Mouse (Mus musculus): ENCODE measurements around the gene Wdr18.

The Wdr18 gene

GRCm38 (mm10) chr10:79978061-79978460, 18.1 kb downstream of the Wdr18 start:
- DNase-seq = no peak

DNA sequence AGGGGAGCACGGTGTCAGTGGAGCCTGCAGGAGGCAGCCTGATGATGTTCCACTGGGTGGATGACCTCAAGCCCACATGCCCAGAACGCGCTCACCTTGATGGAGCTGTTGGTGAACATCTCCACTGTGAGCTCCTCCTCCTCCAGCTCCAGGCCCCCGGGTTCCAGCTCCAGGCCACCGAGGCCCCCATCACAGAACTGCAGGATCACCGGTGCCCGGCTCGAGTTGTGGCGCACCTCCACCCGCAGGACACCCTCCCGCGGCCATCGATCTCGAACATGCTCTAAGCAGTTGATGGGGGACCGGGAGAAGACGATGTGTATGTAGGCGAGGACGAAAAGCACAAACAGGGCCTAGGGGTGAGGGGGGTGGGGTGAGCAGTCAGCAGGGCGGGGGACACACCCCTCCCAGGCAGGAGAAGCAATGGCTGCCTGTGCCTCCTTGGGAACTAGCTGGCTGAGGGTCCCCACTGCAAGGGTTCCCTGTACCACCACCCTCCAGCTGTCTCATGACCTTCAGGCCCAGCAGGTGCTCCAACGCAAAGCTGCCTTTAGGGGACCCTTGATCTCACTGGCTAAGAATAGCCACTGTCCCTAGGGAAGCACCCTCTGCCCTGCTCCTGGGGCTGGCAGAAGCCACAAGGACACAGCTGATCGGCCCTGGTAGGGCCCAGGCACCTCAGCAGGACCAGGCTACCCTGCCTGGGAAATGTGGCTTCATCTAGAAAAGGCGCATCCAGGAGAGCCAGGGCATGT, 19.6 kb downstream of the Wdr18 start:
- no peak for DNase-seq

DNA sequence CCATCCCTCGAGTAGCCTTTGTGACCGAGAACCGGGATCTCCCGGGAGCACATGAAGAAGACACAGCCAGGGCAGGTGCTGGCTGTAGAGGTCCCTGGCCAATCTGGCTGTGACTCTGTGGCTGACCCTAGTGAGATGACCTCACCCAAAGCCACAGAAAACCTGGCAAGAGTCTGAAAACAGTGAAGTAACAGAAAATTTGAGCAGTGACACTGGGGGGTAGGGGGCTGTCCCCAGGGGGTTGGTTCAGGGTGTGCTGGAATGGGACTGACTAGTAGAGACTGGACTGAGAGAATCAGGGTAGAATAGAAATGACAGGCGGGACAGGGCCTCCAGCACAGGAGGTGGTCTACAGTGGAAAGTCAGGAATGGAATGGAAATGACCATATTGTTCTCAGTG, 23.3 kb downstream of the Wdr18 start:
- no peak for DNase-seq

GRCm38 (mm10) chr10:79983670-79984069, 23.7 kb downstream of the Wdr18 start:
- DNase-seq = peak; percentile 85 to 91

DNA sequence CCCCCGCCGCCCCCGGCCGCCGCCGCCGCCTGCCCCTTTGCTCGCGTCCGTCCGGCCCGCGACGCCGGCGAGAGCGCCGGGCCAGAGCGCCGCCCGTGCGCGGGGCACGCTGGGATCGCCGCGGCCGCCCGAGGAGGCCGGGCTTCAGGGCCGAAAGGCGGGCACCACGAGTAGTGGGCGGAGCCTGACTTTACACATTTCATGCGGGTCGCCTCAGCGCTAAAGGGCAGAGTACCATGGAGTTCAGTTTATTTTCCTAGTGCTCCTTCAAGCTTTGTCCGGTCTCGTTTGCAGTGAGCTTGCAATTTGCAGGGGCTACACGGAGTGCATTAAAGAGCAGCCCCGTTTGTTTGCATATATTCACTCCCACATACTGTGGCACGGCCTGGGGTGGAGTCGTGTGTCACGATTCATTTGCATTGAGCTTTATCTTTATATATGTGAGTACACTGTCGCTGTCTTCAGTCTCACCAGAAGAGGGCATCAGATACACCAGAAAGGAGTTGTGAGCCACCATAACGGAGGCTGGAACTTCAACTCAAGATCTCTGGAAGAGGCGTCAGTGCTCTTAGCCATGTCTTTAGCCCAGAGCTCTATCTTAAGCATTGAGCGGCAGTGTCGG, 24.4 kb downstream of the Wdr18 start, which contains the start of gene Tmem259:
Gene Tmem259 (minus strand): TSS at position 136 of the 622 bp plus-strand sequence.
- peak; percentile 91 to 94 for DNase-seq

DNA sequence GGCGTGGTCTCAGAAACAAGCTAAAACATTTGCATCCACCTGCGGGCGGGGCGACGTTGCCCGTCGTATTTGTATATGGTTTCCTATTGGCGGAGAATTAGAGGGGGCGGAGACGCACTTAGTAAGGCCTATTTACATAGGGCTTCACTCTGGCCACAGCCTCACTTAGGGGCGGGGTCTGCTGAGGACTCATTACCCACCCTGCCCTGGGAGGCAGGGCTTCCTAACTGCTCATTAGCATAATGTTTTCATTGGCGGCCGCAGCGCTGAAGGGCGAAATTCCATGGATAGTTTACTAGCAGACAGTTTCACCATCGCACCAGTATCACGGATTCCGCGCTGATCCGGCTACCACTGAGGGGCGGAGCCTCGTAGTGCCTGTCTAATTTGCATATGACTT, 24.9 kb downstream of the Wdr18 start:
- DNase-seq = peak; percentile 97 to 100

GRCm38 (mm10) chr10:79985334-79986231, 25.6 kb downstream of the Wdr18 start:
- peak; percentile 66 to 74 for DNase-seq

- peak in 1 of 2 experiments; percentile 50 for DNase-seq
Measured at GRCm38 (mm10) chr10:79986232-79986878, 26.4 kb downstream of the Wdr18 start.

DNA sequence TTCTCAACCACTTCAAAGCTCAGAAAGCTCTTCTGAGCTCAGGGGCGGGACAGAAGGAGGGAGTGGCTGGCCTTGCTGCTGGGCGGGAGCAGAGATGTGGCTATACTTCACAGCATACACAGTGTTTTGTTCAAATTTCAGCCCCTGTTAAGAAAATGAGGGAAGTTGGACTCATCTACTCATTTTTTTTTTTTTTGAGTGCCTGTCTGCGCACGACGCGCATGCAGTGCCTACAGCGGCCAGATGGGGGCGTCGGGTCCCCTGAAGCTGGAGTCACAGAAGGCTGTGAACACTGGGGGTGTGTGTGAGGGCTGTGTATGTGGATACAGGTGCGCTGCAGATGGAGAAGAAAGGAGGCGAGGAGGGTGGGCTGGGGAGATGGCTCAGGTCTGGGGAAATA, 27.0 kb downstream of the Wdr18 start:
- DNase-seq = peak; percentile 86 to 94

DNA sequence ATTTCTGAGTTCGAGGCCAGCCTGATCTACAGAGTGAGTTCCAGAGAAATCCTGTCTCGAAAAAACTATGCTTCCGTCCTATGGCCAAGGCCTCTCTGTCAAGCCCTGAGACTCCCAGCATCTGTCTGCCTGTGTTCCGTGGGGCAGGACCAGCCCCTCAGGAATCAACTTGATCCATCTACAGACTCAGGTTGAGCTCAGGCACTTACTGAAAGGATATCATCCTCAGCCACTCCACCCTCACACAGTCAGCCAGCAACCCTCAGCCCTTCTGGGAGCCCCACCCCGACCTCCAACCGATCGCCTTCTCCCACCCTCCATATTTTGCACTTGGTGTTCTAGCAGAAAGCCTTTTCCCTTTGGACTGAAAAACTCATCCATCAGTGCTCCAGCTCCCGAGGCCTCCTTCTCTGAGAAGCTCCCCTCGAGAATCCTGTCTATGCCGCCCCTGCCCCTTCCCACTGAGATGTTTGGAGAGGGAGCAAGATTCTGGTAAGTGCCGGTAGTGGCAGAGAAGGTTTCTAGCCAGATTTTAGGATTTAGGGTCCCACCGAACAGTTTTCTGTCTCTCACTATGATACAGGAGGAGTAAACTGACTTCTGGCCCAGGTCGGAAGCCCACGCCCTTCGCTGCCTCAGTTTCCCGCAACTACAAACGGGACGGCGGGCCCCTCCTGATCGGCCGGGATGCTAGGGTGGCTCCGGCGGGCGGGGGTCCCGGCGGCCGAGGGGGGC, 28.0 kb downstream of the Wdr18 start:
- no peak for DNase-seq

DNA sequence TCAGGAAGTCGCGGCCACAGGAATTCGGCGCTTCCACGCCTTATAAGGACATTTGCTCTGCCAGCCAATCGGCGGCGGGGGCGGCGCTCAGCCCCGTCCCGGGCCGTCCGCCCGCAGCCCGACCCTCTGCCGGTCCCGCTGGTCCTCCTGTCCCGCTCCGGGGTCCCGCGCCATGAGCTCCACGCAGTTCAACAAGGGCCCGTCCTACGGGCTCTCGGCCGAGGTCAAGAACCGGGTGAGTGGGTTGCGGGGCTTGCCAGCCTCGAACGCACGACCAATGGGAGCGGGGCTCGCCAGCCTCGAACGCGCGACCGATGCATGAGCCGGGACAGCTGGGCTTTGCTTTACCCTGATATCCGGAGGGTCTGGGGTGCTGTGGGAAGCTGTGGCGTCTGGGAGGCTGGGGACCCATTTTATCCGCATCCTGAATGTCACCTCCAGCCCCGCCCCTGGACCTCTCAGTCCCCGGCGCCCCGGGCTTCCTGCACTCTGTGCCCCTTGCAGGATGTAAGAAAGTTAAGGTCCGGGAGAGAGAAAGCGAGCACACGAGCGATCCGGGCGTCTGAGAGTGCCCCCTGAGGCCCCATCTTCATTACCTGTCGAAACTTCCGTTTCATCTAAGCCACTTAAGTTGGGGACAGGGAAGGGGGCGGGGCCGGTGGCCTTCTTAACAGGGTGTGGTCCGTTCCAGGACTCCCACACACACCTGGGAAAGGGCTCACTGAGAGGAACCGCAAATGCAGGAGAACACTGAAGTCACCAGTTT, 28.7 kb downstream of the Wdr18 start, which contains the start of gene Cnn2:
Gene Cnn2 (plus strand): TSS at position 79 of the 766 bp plus-strand sequence.
- DNase-seq = peak; percentile 60 to 77

DNA sequence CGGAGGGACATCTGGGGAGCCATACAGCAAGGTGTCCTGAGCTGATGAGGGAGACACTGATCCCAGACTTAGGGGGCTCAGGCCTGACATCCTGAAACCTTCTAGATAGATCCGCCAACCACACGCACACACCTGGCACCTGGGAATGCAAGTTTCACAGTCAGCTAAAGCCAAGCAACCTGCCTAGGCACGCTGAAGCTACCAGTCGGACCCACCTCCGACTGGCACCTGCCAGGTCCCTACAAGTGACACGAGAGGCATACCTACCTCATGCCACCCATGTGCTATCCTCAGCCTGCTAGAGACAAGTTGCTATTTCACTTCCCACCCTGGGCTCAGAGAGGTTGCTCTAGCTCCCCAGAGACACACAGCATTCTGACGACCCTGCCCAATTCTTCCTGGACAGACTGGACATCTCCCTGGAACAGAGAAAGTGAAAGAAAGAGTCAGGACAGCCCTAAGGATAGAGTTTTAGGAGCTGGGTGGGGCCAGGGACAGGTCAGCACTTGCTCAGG, 29.4 kb downstream of the Wdr18 start:
- DNase-seq = no peak

DNA sequence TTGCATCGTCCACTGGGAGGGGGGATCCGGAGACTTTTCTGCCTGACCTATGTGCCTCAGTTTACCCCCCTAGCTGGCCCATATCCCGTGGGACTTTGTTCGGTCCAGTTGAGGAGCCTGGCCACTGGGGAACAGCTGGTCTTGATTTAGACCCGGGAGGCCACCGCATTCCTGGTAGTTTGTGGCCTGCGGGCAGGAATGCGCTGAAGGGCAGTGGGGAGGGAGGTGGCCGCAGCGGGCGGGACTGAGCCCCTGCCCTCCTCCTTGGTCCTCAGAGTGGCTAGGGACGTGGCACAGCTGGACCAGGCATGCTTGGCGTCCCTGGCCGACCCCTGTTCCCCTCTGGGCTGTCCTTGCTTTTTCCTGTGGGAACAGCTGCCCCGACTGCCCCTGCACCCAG, 29.9 kb downstream of the Wdr18 start:
- peak in 1 of 2 experiments; percentile 42 for DNase-seq

GRCm38 (mm10) chr10:79991099-79991498, 31.1 kb downstream of the Wdr18 start:
- DNase-seq = no peak

- no peak for DNase-seq
Measured at GRCm38 (mm10) chr10:79991548-79991947, 31.6 kb downstream of the Wdr18 start.

- peak in 1 of 2 experiments; percentile 71 for DNase-seq
Measured at GRCm38 (mm10) chr10:79994397-79995115, 34.6 kb downstream of the Wdr18 start.

DNA sequence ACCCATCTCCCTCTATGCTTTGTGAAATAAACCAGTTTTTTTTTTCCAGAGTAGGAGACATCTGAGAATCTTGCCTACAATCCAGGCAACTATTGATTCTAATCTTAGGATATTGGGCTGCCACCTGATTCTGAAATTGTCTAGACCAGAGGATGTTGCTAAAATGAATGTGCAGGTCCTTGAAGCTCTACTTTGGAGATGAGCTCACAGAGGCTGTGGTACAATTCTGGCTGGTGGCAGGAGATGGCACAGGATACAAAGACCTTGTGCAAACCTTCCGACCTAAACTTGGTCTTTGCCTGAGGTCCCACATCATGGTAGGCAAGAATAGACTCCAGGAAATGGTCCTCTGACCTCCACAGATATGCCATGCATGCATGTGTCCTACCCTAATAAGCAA, 35.7 kb downstream of the Wdr18 start:
- no peak for DNase-seq

GRCm38 (mm10) chr10:79996272-79997033, 36.5 kb downstream of the Wdr18 start, which contains the start of gene Abca7:
Abca7 (plus strand) TSS chr10:79996494.
- DNase-seq = peak; percentile 97 to 99
